Mouse (Mus musculus) brain, embryonic 14.5 days (tissue): ENCODE measurements at regions not wholly inside any gene's neighbourhood (a gene's known extent, or its start where the extent isn't known, plus 50 kb on each side); places are given as distances from the start of the nearest gene placed in this dataset.

ENCODE experiments used
- CTCF ChIP-seq: fragments of 200-500 bp; IDR thresholded peaks from 2 replicates; pipeline ENCODE4 v1.5.1; 2012; ENCODE audit warnings: inconsistent platforms, mild to moderate bottlenecking, moderate library complexity, borderline replicate concordance; ENCODE audit not compliant: insufficient read depth, insufficient read length; ENCODE audit errors: extremely low read depth
- POLR2A ChIP-seq: fragments of 200-500 bp; IDR thresholded peaks from 2 replicates; pipeline ENCODE4 v1.6.1; 2012; ENCODE audit warnings: mild to moderate bottlenecking, inconsistent platforms, borderline replicate concordance; ENCODE audit not compliant: poor library complexity, insufficient read depth, insufficient read length, severe bottlenecking; ENCODE audit errors: extremely low read depth

GRCm38 (mm10) chr12:48946505-48946904, 436.0 kb upstream of the Foxg1 start:
- no peak for TF ChIP-seq POLR2A
- no peak for TF ChIP-seq CTCF
